Mouse (Mus musculus) liver, adult 2 months (tissue): ENCODE results near the gene Rdh13. TPM values are rescaled to one million over a fixed set of nuclear protein-coding genes. Genes with fewer than 3 reads are reported as not detected.

Experiments
- DNase-seq: peaks from one replicate; pipeline ENCODE4 v3.0.0-alpha.2; 2011; ENCODE audit warnings: low read depth, low spot score; ENCODE audit errors: extremely low read depth
- H3K27ac ChIP-seq: fragments of 200-500 bp; replicated peaks from 2 replicates; pipeline ENCODE4 v1.5.1; 2012; ENCODE audit warnings: low read depth, mild to moderate bottlenecking, control low read depth, inconsistent platforms, low read length; ENCODE audit not compliant: insufficient read depth
- H3K27me3 ChIP-seq: fragments of 200-500 bp; 2 replicates; pipeline ENCODE4 v1.6.1; 2012; ENCODE audit warnings: mild to moderate bottlenecking, moderate library complexity, low read length, inconsistent platforms; ENCODE audit not compliant: control insufficient read depth, insufficient read depth
- H3K36me3 ChIP-seq: fragments of 200-500 bp; 2 replicates; pipeline ENCODE4 v1.6.1; 2012; ENCODE audit warnings: low read length, inconsistent platforms; ENCODE audit not compliant: control insufficient read depth, insufficient read depth
- H3K4me1 ChIP-seq: fragments of 200-500 bp; 2 replicates; pipeline ENCODE4 v1.6.1; 2011; ENCODE audit warnings: low read length; ENCODE audit not compliant: control insufficient read depth, insufficient read depth
- H3K4me3 ChIP-seq: fragments of 200-500 bp; 2 replicates; pipeline ENCODE4 v1.5.1; 2011; ENCODE audit warnings: low read depth, mild to moderate bottlenecking, control low read depth, low read length, moderate library complexity; ENCODE audit not compliant: insufficient read depth
- H3K79me2 ChIP-seq: fragments of 200-500 bp; 2 replicates; pipeline ENCODE4 v1.6.1; 2012; ENCODE audit warnings: inconsistent platforms, mild to moderate bottlenecking, low read length, moderate library complexity; ENCODE audit not compliant: control insufficient read depth, insufficient read depth
- H3K9ac ChIP-seq: fragments of 200-500 bp; 2 replicates; pipeline ENCODE4 v1.6.1; 2012; ENCODE audit warnings: low read depth, mild to moderate bottlenecking, control low read depth, inconsistent platforms, low read length
- CTCF ChIP-seq: fragments of 200-500 bp; IDR thresholded peaks from 2 replicates; pipeline ENCODE4 v1.5.1; 2011; ENCODE audit warnings: low read depth, low read length, control low read depth
- POLR2A ChIP-seq: fragments of 200-500 bp; IDR thresholded peaks from 2 replicates; pipeline ENCODE4 v1.6.1; 2011; ENCODE audit warnings: low read length, control low read depth; ENCODE audit not compliant: insufficient read depth; ENCODE audit errors: extremely low read depth
- WGBS: fragments of 180-500 bp; shearing (Covaris S2); methylation state at CpG from one replicate; pipeline ENCODE4 v1.1.7; 2018; 5-methylcytosine and 5-hydroxymethylcytosine counted together
- polyA plus RNA-seq: library from polyadenylated mRNA; depleted of rRNA; stranded (reverse); fragments of >200 nt; gene quantifications from 2 replicates; pipeline ENCODE4 v1.2.3, GENCODE M21; 2012; rRNA removed
- total RNA-seq: library from RNA; depleted of rRNA; stranded (reverse); fragments of >200 nt; gene quantifications from 2 replicates; pipeline ENCODE4 v1.2.3, GENCODE M21; 2014; rRNA removed

Gene Rdh13
- total and polyA plus RNA-seq, 2 experiments, result 5.5 to 6.5 TPM

DNA sequence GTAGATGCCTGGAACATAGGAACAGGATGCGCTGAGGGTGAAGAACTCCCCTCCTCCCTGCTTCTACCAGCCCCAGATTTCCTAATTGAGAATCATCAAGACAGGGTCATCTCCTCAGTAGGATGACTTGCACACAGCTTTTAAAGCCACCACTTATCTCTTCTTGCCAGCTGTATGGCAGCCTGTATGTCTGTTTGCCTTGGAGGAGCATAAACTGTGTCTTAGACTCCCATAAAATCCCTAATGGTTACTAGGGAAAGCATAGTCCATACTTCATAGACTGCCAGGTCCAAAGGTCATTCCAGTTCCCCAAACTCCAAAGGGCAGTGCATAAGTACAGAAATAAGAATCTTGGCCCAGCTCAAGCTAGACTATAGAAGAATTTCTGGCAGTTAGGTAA is 47.7 kb downstream of the Rdh13 start, which contains the start of gene Gp6:
Gene Gp6 (minus strand): TSS at position 15 of the 400 bp plus-strand sequence.
- no peak for TF ChIP-seq POLR2A
- no peak for TF ChIP-seq CTCF
- H3K27me3 ChIP-seq, result no peaks in the 10 kb centered on the region
- WGBS, result 94% methylated on average over 1 of the region's 1 CpGs

More for the DNA sequence above, 47.7 kb downstream of the Rdh13 start, which contains the start of gene Gp6:
- peak; percentile 6 for DNase-seq
- Histone ChIP-seq H3K4me1 (no peaks in the 10 kb centered on the region), H3K79me2 (no peaks in the 10 kb centered on the region), H3K9ac (no peak within 1 kb of the TSS), H3K4me3 (no peak within 1 kb of the TSS), H3K27ac (no peak within 1 kb of the TSS), H3K36me3 (no peaks in the 10 kb centered on the region)

Other genes with a start within 250 kb of the Rdh13 start
- 2.9 and 4.3 TPM in 2 replicates for gene Lilra5, start 207.9 kb downstream of the Rdh13 start, total RNA-seq
- 0.60 and 0.71 TPM in 2 replicates for gene Lilra5, start 207.9 kb downstream of the Rdh13 start, polyA plus RNA-seq
- gene Ncr1, start 107.9 kb downstream of the Rdh13 start, total RNA-seq, result 0.27 and 0.46 TPM in 2 replicates
- 0.06 and 0.10 TPM in 2 replicates for gene Ncr1, start 107.9 kb downstream of the Rdh13 start, polyA plus RNA-seq
- 0.07 TPM in 1 of 2 replicates, not detected in the other for gene Gp6, start 47.9 kb downstream of the Rdh13 start, total RNA-seq
- gene Gp6, start 47.9 kb downstream of the Rdh13 start, polyA plus RNA-seq, result not detected in 2 replicates
- gene Eps8l1, start 15.0 kb upstream of the Rdh13 start, total RNA-seq, result 2.9 and 6.5 TPM in 2 replicates
- 0.05 and 1.4 TPM in 2 replicates for gene Eps8l1, start 15.0 kb upstream of the Rdh13 start, polyA plus RNA-seq
- 21.2 and 21.8 TPM in 2 replicates for gene Ppp1r12c, start 56.0 kb upstream of the Rdh13 start, total RNA-seq
- gene Ppp1r12c, start 56.0 kb upstream of the Rdh13 start, polyA plus RNA-seq, result 13.4 and 22.2 TPM in 2 replicates
- gene Tnnt1, start 70.7 kb upstream of the Rdh13 start, total RNA-seq, result 1.2 and 2.9 TPM in 2 replicates
- gene Tnnt1, start 70.7 kb upstream of the Rdh13 start, polyA plus RNA-seq, result 0.20 and 0.61 TPM in 2 replicates
- gene Tnni3, start 78.6 kb upstream of the Rdh13 start, total RNA-seq, result 0.54 TPM in 1 of 2 replicates, not detected in the other
- 0.76 and 0.82 TPM in 2 replicates for gene Tnni3, start 78.6 kb upstream of the Rdh13 start, polyA plus RNA-seq
- 0.09 TPM in 1 of 2 replicates, not detected in the other for gene Dnaaf3, start 86.8 kb upstream of the Rdh13 start, total RNA-seq
- 0.24 and 0.44 TPM in 2 replicates for gene Dnaaf3, start 86.8 kb upstream of the Rdh13 start, polyA plus RNA-seq
- gene Syt5, start 101.9 kb upstream of the Rdh13 start, total RNA-seq, result not detected in 2 replicates
- gene Syt5, start 101.9 kb upstream of the Rdh13 start, polyA plus RNA-seq, result not detected in 2 replicates
- 0.18 TPM in 1 of 2 replicates, not detected in the other for gene Ptprh, start 158.4 kb upstream of the Rdh13 start, total RNA-seq
- not detected in 2 replicates for gene Ptprh, start 158.4 kb upstream of the Rdh13 start, polyA plus RNA-seq
- 39.5 and 55.7 TPM in 2 replicates for gene Tmem86b, start 185.8 kb upstream of the Rdh13 start, total RNA-seq
- 404 and 475 TPM in 2 replicates for gene Tmem86b, start 185.8 kb upstream of the Rdh13 start, polyA plus RNA-seq
- gene Ppp6r1, start 213.4 kb upstream of the Rdh13 start, total RNA-seq, result 47.6 and 54.2 TPM in 2 replicates
- gene Ppp6r1, start 213.4 kb upstream of the Rdh13 start, polyA plus RNA-seq, result 77.5 and 79.2 TPM in 2 replicates
- 18.2 and 25.5 TPM in 2 replicates for gene Hspbp1, start 239.4 kb upstream of the Rdh13 start, total RNA-seq
- 27.3 and 30.6 TPM in 2 replicates for gene Hspbp1, start 239.4 kb upstream of the Rdh13 start, polyA plus RNA-seq
- gene Brsk1, start 245.0 kb upstream of the Rdh13 start, total RNA-seq, result 0.07 and 0.09 TPM in 2 replicates
- gene Brsk1, start 245.0 kb upstream of the Rdh13 start, polyA plus RNA-seq, result 0.27 and 0.40 TPM in 2 replicates